Mouse (Mus musculus) heart, postnatal 25 days (tissue): ENCODE measurements around the gene Tuba1b. TPM values are rescaled to one million over a fixed set of nuclear protein-coding genes. Genes with fewer than 3 reads are reported as not detected.
"Not testable (repeated sequence)": the region's sequence is repeated elsewhere in the genome, so short reads cannot be mapped to it uniquely, and the experiment has no call there.

ENCODE experiments used
- DNase-seq: peaks from one replicate; pipeline ENCODE4 v3.0.0; 2022; ENCODE audit warnings: low spot score
- intact Hi-C: fragments of 180-260 bp; cut with DNase I; formaldehyde crosslinking; loops from one replicate; pipeline ENCODE4 v1.15.1; 2025
- total RNA-seq, 2 experiments: library from RNA; stranded (reverse); gene quantifications; 2 replicates each; pipeline ENCODE4 v1.2.3; 2021

Gene Tuba1b
- total RNA-seq, 2 experiments from 2014 or later: 163 to 175 TPM

GRCm38 (mm10) chr15:98954425-98955253, 20.3 kb upstream of the Tuba1b start:
- DNase-seq: no peak
- intact Hi-C loops: no loop called here

GRCm38 (mm10) chr15:98953401-98954356, 19.3 kb upstream of the Tuba1b start, which contains the start of the genes Gm49450 and Tuba1a:
Gm49450 (minus strand) TSS chr15:98953551.
Tuba1a (minus strand) TSS chr15:98953703.
- peak; percentile 91 for DNase-seq
- intact Hi-C loops: loop anchor here (1.0 to 2.0 kb wide), 3 partner anchors 19 to 40 kb away; partner anchors contain the start of gene Tuba1b

DNA sequence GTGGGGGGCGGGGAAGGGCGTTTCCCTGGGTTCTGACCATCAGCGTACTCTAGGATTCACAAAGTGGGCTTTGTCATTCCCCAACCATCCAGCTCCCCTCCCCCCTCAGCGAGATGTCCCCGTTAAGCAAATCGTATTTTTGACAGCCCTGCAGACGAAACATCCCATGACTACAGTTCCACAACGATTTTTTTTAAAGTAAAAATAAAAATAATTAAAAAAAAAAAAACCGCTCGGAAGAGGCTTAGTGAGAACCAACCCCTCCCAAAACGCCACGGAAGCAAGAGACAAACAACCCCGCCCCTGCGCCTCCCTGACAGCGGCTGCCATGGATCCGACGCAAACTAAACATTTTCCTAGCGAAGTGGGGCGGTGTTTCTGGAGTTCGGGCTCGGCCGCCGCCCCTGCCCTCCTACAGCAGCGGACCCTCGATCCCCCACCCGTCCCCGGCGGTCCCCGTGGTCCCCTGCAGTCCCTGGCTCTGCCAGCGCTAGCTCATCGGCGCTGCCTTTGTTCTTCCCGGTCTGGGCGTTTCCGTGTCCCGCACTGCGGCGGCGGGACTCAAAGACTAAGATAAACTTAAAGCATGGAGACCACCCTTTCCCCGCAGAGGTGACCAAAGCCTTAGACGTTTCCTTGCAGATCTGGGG, 18.5 kb upstream of the Tuba1b start:
- peak; percentile 51 for DNase-seq
- intact Hi-C loops: loop anchor here (1.0 to 2.0 kb wide), 3 partner anchors 18 to 40 kb away; partner anchors contain the start of gene Tuba1b

DNA sequence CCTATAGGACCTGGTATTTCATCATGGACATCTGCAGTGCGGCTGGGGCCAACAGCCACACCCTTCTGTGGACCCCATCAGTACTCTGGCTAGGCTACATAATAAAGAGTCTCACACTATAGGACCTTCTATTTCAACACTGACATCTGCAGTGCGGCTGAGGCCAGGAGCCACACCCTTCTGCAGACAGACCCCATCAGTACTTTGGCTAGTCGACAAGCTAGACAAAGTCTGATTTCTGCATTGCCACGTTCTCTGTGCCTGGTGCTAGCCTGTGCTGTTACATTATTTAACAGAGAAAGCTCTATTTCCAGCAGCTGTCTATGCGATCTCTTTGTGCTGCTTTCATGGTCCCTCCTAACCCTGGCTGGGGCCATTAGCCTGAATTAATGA, 17.7 kb upstream of the Tuba1b start:
- intact Hi-C loops: loop anchor here (2.0 kb wide), 2 partner anchors 17 to 33 kb away; partner anchors contain the start of gene Tuba1b
- DNase-seq: no peak

DNA sequence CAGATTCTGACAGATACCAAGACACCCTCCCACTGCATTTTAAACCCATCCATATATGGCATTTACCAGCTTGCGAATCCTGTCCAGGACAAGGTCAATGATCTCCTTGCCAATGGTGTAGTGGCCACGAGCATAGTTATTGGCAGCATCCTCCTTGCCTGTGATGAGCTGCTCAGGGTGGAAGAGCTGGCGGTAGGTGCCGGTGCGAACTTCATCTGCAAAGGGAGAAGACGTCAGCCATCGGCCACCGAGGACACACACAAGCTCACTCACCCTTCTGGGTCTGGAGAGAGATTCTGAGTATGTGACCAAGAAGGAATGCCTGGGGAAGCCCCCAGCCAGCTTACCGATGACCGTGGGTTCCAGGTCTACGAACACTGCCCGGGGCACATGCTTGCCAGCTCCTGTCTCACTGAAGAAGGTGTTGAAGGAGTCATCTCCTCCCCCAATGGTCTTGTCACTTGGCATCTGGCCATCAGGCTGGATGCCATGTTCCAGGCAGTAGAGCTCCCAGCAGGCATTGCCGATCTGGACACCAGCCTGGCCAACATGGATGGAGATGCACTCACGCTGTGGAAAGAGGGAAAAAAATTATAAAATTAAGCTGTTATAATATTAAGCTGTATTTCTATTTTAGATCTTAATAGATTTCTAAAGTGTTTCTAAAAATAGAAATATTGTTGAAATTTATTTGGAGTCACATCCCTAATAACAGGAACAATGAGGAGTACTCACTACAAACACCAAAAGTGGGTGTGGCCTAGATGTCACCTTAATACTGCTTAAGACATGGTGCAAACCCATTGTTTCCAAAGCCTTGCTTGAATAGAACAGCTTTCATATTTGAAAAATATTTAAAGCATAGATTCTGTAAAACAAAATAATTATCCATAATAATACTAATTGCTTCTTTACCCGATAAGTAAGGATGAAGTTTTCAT, 17.0 kb upstream of the Tuba1b start:
- intact Hi-C loops: loop anchor here (2.0 kb wide), 2 partner anchors 17 to 33 kb away; partner anchors contain the start of gene Tuba1b
- DNase-seq: not testable (repeated sequence)

DNA sequence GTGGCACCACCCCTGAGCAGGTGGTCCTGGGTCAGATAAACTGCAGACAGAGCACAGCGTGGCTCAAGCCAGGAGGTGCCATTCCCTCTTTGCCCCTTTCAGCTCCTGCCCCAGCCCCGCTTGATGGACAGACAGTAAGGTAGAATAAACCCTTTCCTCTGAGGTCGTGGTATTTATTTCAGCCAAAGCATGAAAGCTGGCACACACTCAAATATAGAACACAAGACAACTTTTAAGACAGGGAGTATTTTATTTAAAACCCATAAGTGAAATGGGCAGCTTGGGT, 15.2 kb upstream of the Tuba1b start:
- DNase-seq: no peak
- intact Hi-C loops: no loop called here

- intact Hi-C loops: no loop called here
- no peak for DNase-seq
Observed at GRCm38 (mm10) chr15:98948857-98949606, 14.7 kb upstream of the Tuba1b start.

DNA sequence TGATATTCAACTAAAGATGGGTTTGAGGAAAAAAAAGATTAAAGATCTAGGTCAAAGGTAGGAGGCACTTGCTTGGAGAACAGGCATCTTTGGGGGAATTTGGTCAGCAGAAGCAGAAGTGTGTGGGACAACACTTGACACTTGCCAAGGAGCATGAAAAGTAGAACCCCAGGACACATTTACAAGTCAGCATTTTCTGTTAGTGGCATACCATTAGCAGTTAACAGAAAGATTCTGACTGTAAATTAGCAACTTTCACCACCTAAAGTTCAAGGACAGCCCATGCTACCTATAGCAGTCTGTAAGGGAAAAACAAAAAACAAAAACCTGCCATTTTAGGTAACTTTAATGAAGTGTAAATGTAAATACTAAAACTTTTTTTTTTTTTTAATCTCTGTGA, 14.0 kb upstream of the Tuba1b start:
- no peak for DNase-seq
- intact Hi-C loops: no loop called here

DNA sequence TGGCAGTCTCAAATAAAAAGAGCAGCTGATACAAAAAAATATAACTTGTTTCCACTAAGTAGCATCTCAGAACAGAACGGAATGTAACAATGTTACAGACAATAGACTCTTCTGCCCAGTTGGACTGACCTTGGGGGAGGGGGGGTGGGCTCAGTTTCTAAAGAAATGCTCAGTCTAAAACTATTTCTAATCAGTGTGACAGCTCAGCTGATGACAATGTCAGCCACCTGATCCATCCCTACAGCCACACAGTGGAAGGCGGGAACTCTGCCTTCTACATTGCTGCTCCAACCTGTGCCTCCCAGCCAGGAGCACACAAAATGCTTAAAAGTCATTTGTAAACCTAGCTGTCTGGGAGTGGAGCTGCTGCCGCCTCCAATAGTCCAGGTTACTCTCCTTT, 13.5 kb upstream of the Tuba1b start:
- no peak for DNase-seq
- intact Hi-C loops: no loop called here

DNA sequence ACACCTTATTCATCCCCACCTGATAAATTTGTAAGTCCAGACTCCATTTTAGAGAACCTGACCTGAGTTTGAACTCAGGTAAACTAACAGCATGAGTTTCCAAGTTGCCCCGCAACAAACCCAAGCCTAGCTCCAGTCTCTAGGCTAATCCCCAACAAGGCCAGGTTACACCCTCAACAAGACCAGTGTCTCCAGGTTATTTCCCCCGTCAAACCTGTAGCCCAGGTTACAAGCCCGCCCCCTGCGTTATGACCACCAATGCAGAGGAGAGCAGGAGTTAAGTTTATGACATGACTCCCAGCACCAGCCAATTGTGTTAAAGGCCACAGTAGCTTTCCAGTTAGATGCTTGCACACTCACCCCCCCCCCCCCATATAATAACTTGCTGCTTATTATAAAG, 8.8 kb upstream of the Tuba1b start:
- no peak for DNase-seq
- intact Hi-C loops: no loop called here

DNA sequence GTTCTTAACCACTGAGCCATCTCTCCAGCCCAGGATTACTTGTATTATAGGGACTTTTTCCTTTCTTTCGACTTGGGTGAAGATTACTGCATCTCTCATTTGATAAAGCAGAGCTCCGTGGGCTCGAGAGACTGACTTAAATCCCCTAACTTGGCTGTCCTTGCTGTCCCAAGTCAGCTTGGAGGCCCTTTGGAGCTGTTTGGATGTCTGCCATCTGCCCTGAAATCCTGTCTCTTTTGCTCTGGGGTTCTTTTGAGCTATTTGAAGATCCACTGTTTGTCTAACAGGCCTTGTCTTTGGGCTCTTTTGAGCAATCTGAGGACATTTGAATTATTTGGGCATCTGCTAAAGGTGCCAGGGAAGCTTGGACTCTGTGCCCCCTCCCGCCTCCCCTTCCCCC, 7.7 kb upstream of the Tuba1b start:
- no peak for DNase-seq
- intact Hi-C loops: no loop called here

GRCm38 (mm10) chr15:98941539-98941938, 7.2 kb upstream of the Tuba1b start:
- no peak for DNase-seq
- intact Hi-C loops: no loop called here

DNA sequence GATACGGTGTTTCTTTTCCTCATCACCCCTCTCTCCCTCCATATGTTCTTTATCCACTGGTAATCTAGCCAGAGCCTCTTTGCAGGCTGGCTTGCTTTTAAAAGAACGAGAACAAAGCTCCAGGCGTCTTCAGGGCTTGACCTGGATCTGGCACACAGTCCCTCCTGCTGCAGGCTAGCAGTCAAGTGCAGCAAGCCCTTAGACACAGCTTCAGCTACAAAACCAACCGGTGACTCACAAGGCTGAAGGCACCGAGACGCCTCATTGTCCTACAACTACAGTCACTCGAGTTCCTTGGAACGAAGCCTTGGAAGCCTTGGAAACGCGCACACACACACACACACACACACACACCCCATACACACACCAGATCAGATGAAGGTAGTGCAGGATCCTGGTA, 6.5 kb upstream of the Tuba1b start:
- intact Hi-C loops: no loop called here
- no peak for DNase-seq

DNA sequence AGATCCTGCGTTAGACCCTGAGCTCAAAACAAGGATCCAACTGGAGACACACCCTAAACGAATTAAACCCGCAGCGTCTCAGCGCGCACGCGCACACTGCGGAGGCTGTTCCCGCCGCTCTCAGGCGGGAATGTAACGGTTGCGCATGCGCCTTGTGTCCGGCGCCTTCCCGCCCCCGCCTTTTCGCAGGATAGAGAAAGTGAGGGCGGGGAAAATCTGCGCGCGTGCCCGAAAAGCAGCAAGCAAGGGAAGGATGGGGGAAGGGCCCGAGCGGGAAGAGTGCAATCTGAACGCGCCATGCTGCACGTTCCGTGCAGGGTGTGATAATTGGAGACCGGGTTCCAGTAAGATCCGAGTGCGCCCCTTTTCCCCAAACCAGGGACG, 540 bp downstream of the Tuba1b start:
- intact Hi-C loops: loop anchor here (2.0 kb wide), 1 partner anchor 19 kb away; the partner anchor contains the start of genes Gm49450 and Tuba1a

GRCm38 (mm10) chr15:98933004-98933671, 1.2 kb downstream of the Tuba1b start:
- intact Hi-C loops, DNase-seq: not testable (repeated sequence)

More for the DNA sequence above, 540 bp downstream of the Tuba1b start:
- DNase-seq: peak; percentile 90

DNA sequence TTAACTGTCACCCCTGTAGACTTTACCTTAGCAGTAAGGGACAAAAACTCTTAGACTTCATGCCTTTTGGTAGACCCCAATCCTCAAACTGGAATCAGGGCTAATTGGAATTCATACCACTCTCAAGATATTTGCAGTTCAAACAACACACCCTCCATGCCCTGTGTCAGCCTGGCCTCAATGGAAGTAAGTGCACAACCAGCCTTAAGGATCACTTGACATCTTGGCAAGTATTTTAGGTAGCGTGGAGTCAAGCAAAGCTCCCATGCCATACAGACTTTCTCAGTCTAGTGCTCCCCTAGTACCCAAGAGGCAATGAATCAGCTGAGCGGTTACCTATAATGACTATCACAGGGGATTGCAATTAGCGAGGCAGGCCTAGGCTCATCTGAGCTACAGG, 3.4 kb downstream of the Tuba1b start:
- DNase-seq: no peak
- intact Hi-C loops: no loop called here

GRCm38 (mm10) chr15:98930017-98930734, 4.2 kb downstream of the Tuba1b start:
- intact Hi-C loops: no loop called here
- DNase-seq: no peak
